Mouse (Mus musculus): ENCODE measurements around the gene Odf2. TPM values are rescaled to one million over a fixed set of nuclear protein-coding genes. Genes with fewer than 3 reads are reported as not detected.

The Odf2 gene
- polyA plus RNA-seq, 1 experiment from 2014 or later: 37.1 TPM

- H3K27me3 ChIP-seq (replicated peaks; ENCODE audit: control insufficient read depth, insufficient read depth, low read length): no peaks in the 10 kb centered on the region; the same call in 1 of the 2 replicates
- peaks cover 3% of the 10 kb centered on the region; the same call in 1 of the 2 replicates for H3K4me1 ChIP-seq (ENCODE audit: control insufficient read depth, insufficient read depth, low read length)
- no peak overlapping the region for H3K9ac ChIP-seq (ENCODE audit: low read depth, low read length)
- H3K9me3 ChIP-seq (ENCODE audit: control insufficient read depth, low read length): no peaks in the 10 kb centered on the region
- WGBS: 5% methylated on average over 5 of the region's 5 CpGs
- no peak overlapping the region for H3K4me3 ChIP-seq (ENCODE audit: low read length)
- H3K4me2 ChIP-seq (ENCODE audit: low read depth, low read length): no peak overlapping the region
- no peak overlapping the region for H3K27ac ChIP-seq (ENCODE audit: low read length)
- no peak for ATAC-seq
- no peaks in the 10 kb centered on the region for H3K36me3 ChIP-seq (ENCODE audit: control insufficient read depth, insufficient read depth, low read length)
These were observed 30.1 kb upstream of the Odf2 start for GRCm38 (mm10) chr2:29858748-29859473.

DNA sequence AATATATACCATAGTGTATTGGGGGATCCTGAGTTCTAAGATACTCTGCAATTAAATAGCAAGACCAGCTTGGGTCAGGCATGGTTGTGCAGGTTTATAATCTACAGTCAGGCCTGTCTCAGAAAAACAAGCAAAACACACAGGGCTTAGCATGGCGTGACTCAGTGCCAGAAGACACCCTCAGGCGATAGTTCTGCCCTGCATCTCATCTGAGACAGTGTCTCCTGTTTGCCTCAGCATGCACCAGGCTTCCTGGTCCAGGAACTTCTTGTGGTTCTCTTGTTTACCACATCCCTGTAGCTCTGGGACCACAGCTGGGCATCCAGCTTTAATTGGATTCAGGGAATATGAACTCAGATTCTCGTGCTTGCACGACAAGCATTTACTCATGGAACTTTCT lies 23.9 kb upstream of the Odf2 start:
- Histone ChIP-seq H3K27me3 (replicated peaks; ENCODE audit: control insufficient read depth, insufficient read depth, low read length) (no peaks in the 10 kb centered on the region), H3K4me3 (ENCODE audit: low read length) (no peak overlapping the region), H3K27ac (ENCODE audit: low read length) (no peak overlapping the region), H3K9me3 (ENCODE audit: control insufficient read depth, low read length) (no peaks in the 10 kb centered on the region), H3K36me3 (ENCODE audit: control insufficient read depth, insufficient read depth, low read length) (no peaks in the 10 kb centered on the region), H3K9ac (ENCODE audit: low read depth, low read length) (no peak overlapping the region), H3K4me1 (ENCODE audit: control insufficient read depth, insufficient read depth, low read length) (peaks cover 3% of the 10 kb centered on the region; the same call in 1 of the 2 replicates), H3K4me2 (ENCODE audit: low read depth, low read length) (no peak overlapping the region)
- ATAC-seq: no peak
- 76% methylated on average over 4 of the region's 4 CpGs for WGBS

- ATAC-seq: peak; percentile 90
- H3K27ac ChIP-seq (ENCODE audit: low read length): peak within 1 kb of the TSS; percentile 78
- peaks cover 7% of the 10 kb centered on the region; the same call in 1 of the 2 replicates for H3K4me1 ChIP-seq (ENCODE audit: control insufficient read depth, insufficient read depth, low read length)
- WGBS: under 1% methylated on average over 44 of the region's 44 CpGs
- H3K4me3 ChIP-seq (ENCODE audit: low read length): peak within 1 kb of the TSS; percentile 60
- peak within 1 kb of the TSS; percentile 89 for H3K4me2 ChIP-seq (ENCODE audit: low read depth, low read length)
- no peaks in the 10 kb centered on the region for H3K27me3 ChIP-seq (replicated peaks; ENCODE audit: control insufficient read depth, insufficient read depth, low read length)
- no peaks in the 10 kb centered on the region for H3K9me3 ChIP-seq (ENCODE audit: control insufficient read depth, low read length)
- peak within 1 kb of the TSS; percentile 71 for H3K9ac ChIP-seq (ENCODE audit: low read depth, low read length)
- H3K36me3 ChIP-seq (ENCODE audit: control insufficient read depth, insufficient read depth, low read length): no peaks in the 10 kb centered on the region
These were observed 19.9 kb upstream of the Odf2 start, which contains the start of gene Cercam for GRCm38 (mm10) chr2:29868949-29869645. Gene Cercam, plus strand, starts transcription at chr2:29869164.

DNA sequence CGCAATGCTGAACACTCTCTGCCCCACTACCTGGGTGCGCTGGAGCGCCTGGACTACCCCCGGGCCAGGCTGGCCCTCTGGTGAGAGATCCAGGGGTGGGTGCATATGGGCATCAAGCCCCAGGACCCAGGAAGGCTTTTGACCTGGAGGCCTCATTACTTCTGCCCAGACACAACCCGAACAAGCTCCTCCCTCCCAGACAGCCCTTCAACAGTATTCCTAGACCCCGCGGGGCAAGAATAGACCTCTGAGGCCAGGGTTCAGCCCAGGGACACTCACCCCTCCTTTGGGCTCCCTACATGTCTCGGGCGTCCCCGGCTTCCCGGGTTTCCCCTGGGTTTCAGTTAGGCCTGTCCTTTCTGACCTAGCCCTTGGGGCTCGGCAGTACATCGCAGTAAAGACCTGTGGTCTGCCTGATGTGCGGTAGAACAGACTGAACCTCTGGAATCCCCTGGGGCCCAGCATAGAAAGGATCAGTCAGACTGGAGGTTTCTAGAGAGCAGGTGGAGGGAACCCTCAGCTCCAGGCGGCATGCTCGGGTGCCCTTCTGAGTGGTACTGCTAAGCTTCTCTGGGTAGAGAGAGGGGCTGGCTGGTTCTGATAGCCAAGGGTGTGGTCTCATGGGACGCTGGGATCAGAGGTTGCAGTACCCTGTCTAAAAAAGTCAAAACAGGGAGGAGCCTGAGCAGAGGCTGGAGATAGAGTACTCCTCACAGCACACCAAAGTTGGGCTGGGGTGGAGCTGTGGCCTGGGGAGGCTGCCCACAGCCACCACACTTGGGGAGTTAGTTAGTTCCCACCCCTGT lies 19.2 kb upstream of the Odf2 start:
- peak overlapping the region; percentile 60 for H3K4me3 ChIP-seq (ENCODE audit: low read length)
- H3K4me2 ChIP-seq (ENCODE audit: low read depth, low read length): peak overlapping the region; percentile 89
- H3K9me3 ChIP-seq (ENCODE audit: control insufficient read depth, low read length): no peaks in the 10 kb centered on the region
- H3K27ac ChIP-seq (ENCODE audit: low read length): peak overlapping the region; percentile 78
- WGBS: 5% methylated on average over 17 of the region's 17 CpGs
- no peaks in the 10 kb centered on the region for H3K27me3 ChIP-seq (replicated peaks; ENCODE audit: control insufficient read depth, insufficient read depth, low read length)
- ATAC-seq: peak; percentile 68
- H3K9ac ChIP-seq (ENCODE audit: low read depth, low read length): peak overlapping the region; percentile 71
- peaks cover 7% of the 10 kb centered on the region; the same call in 1 of the 2 replicates for H3K4me1 ChIP-seq (ENCODE audit: control insufficient read depth, insufficient read depth, low read length)
- no peaks in the 10 kb centered on the region for H3K36me3 ChIP-seq (ENCODE audit: control insufficient read depth, insufficient read depth, low read length)

DNA sequence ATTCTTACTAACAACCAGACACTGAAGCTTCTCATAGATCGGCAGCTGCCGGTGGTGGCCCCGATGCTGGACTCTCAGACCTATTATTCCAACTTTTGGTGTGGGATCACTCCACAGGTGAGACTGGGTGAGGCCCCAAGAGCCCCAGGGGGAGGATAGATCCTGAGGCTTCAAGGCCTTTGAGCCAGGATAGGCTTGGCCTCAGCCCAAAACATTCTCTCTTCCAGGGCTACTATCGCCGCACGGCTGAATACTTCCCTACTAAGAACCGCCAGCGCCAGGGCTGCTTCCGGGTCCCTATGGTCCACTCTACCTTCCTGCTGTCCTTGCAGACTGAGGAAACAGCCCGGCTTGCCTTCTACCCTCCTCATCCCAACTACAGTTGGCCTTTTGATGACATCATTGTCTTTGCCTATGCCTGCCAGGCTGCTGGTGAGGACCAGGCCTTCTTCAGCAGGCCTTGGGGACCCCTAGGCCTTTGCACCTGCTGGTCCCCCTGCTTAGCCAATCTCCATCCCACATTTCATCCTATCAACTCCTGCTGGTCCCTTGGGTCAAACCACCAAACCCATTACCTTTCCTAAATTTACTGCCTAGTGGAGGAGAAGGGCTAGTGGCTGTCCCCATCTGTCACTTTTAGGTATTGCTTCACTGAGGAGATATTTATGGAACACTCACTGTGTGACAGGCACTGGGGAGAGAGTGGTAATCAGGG lies 16.3 kb upstream of the Odf2 start:
- no peak for ATAC-seq
- H3K9ac ChIP-seq (ENCODE audit: low read depth, low read length): no peak overlapping the region
- H3K36me3 ChIP-seq (ENCODE audit: control insufficient read depth, insufficient read depth, low read length): no peaks in the 10 kb centered on the region
- H3K27ac ChIP-seq (ENCODE audit: low read length): no peak overlapping the region
- no peaks in the 10 kb centered on the region for H3K27me3 ChIP-seq (replicated peaks; ENCODE audit: control insufficient read depth, insufficient read depth, low read length)
- 91% methylated on average over 10 of the region's 10 CpGs for WGBS
- H3K4me2 ChIP-seq (ENCODE audit: low read depth, low read length): no peak overlapping the region
- H3K4me1 ChIP-seq (ENCODE audit: control insufficient read depth, insufficient read depth, low read length): peaks cover 7% of the 10 kb centered on the region; the same call in 1 of the 2 replicates
- no peaks in the 10 kb centered on the region for H3K9me3 ChIP-seq (ENCODE audit: control insufficient read depth, low read length)
- H3K4me3 ChIP-seq (ENCODE audit: low read length): no peak overlapping the region

- no peak overlapping the region for H3K4me3 ChIP-seq (ENCODE audit: low read length)
- no peaks in the 10 kb centered on the region for H3K36me3 ChIP-seq (ENCODE audit: control insufficient read depth, insufficient read depth, low read length)
- no peak for ATAC-seq
- H3K27ac ChIP-seq (ENCODE audit: low read length): no peak overlapping the region
- no peak overlapping the region for H3K9ac ChIP-seq (ENCODE audit: low read depth, low read length)
- WGBS: 91% methylated on average over 4 of the region's 4 CpGs
- no peaks in the 10 kb centered on the region for H3K27me3 ChIP-seq (replicated peaks; ENCODE audit: control insufficient read depth, insufficient read depth, low read length)
- H3K9me3 ChIP-seq (ENCODE audit: control insufficient read depth, low read length): no peaks in the 10 kb centered on the region
- H3K4me2 ChIP-seq (ENCODE audit: low read depth, low read length): no peak overlapping the region
- peaks cover 7% of the 10 kb centered on the region; the same call in 1 of the 2 replicates for H3K4me1 ChIP-seq (ENCODE audit: control insufficient read depth, insufficient read depth, low read length)
These were observed 15.2 kb upstream of the Odf2 start for GRCm38 (mm10) chr2:29873801-29874200.

DNA sequence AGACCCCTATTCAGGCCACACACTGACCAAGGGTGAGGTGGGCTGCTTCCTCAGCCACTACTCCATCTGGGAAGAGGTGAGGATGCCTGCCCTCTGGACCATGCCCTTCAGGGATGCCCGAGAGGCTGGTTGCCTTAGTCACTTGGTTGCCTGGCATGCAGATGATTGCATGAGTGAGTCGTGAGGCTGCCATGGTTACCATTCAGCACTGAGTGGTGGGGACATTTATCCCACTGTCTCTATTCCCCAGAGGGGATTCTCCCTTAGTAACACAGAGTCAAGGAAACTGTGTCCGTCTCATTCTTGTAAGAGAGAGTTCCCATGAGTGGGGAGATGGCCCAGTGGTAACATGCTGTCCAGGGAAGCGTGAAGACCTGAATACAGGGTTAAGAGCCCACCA lies 11.0 kb upstream of the Odf2 start:
- no peak overlapping the region for H3K9ac ChIP-seq (ENCODE audit: low read depth, low read length)
- ATAC-seq: no peak

GRCm38 (mm10) chr2:29879191-29879590 lies 9.8 kb upstream of the Odf2 start:
- H3K9me3 ChIP-seq (ENCODE audit: control insufficient read depth, low read length): peaks cover 4% of the 10 kb centered on the region; the same call in 1 of the 2 replicates
- 0 out of 2 replicates have a peak overlapping the region, but pooled peaks have one; percentile 43 for H3K9ac ChIP-seq (ENCODE audit: low read depth, low read length)
- no peak overlapping the region for H3K27ac ChIP-seq (ENCODE audit: low read length)
- ATAC-seq: peak; percentile 69
- no peak overlapping the region for H3K4me3 ChIP-seq (ENCODE audit: low read length)
- WGBS: 57% methylated on average over 8 of the region's 8 CpGs
- H3K4me2 ChIP-seq (ENCODE audit: low read depth, low read length): no peak overlapping the region
- no peaks in the 10 kb centered on the region for H3K36me3 ChIP-seq (ENCODE audit: control insufficient read depth, insufficient read depth, low read length)
- peaks cover 5% of the 10 kb centered on the region; the same call in 1 of the 2 replicates for H3K4me1 ChIP-seq (ENCODE audit: control insufficient read depth, insufficient read depth, low read length)
- H3K27me3 ChIP-seq (replicated peaks; ENCODE audit: control insufficient read depth, insufficient read depth, low read length): no peaks in the 10 kb centered on the region

More for the DNA sequence above, 11.0 kb upstream of the Odf2 start:
- Histone ChIP-seq H3K36me3 (ENCODE audit: control insufficient read depth, insufficient read depth, low read length) (no peaks in the 10 kb centered on the region), H3K4me1 (ENCODE audit: control insufficient read depth, insufficient read depth, low read length) (peaks cover 5% of the 10 kb centered on the region; the same call in 1 of the 2 replicates), H3K27ac (ENCODE audit: low read length) (no peak overlapping the region), H3K27me3 (replicated peaks; ENCODE audit: control insufficient read depth, insufficient read depth, low read length) (no peaks in the 10 kb centered on the region), H3K4me3 (ENCODE audit: low read length) (no peak overlapping the region), H3K4me2 (ENCODE audit: low read depth, low read length) (no peak overlapping the region), H3K9me3 (ENCODE audit: control insufficient read depth, low read length) (peaks cover 4% of the 10 kb centered on the region; the same call in 1 of the 2 replicates)
- 76% methylated on average over 4 of the region's 4 CpGs for WGBS

Measured in intestine, embryonic 16.5 days (tissue).